Mouse (Mus musculus): ENCODE results near the gene Avl9.
A peak's percentile ranks its signal among the peaks of the same experiment; 100 is the strongest.

The Avl9 gene

GRCm38 (mm10) chr6:56794834-56795233, 80.1 kb downstream of the Avl9 start:
- ATAC-seq (ENCODE audit: low TSS enrichment) = no peak

GRCm38 (mm10) chr6:56796232-56796631, 81.5 kb downstream of the Avl9 start:
- no peak for ATAC-seq (ENCODE audit: low TSS enrichment)

- peak; percentile 24 for ATAC-seq (ENCODE audit: low TSS enrichment)
These were observed 82.0 kb downstream of the Avl9 start for GRCm38 (mm10) chr6:56796668-56797141.

GRCm38 (mm10) chr6:56797311-56798151, 82.8 kb downstream of the Avl9 start, which contains the start of gene Kbtbd2:
Kbtbd2 (minus strand) TSS chr6:56797813.
- ATAC-seq (ENCODE audit: low TSS enrichment) = peak; percentile 93

- ATAC-seq (ENCODE audit: low TSS enrichment) = no peak
These were observed 83.4 kb downstream of the Avl9 start for GRCm38 (mm10) chr6:56798152-56798465.

GRCm38 (mm10) chr6:56805026-56805425, 90.3 kb downstream of the Avl9 start:
- no peak for ATAC-seq (ENCODE audit: low TSS enrichment)

- ATAC-seq (ENCODE audit: low TSS enrichment) = peak; percentile 92
These were observed 91.5 kb downstream of the Avl9 start for GRCm38 (mm10) chr6:56806195-56806594.

- ATAC-seq (ENCODE audit: low TSS enrichment) = peak; percentile 86
These were observed 94.0 kb downstream of the Avl9 start for GRCm38 (mm10) chr6:56808656-56809055.

Measured in frontal cortex, adult (tissue).